Mouse (Mus musculus): Measurements from ENCODE around the gene Spsb4.
"Not testable (repeated sequence)": the region's sequence is repeated elsewhere in the genome, so short reads cannot be mapped to it uniquely, and the experiment has no call there.

The Spsb4 gene

DNA sequence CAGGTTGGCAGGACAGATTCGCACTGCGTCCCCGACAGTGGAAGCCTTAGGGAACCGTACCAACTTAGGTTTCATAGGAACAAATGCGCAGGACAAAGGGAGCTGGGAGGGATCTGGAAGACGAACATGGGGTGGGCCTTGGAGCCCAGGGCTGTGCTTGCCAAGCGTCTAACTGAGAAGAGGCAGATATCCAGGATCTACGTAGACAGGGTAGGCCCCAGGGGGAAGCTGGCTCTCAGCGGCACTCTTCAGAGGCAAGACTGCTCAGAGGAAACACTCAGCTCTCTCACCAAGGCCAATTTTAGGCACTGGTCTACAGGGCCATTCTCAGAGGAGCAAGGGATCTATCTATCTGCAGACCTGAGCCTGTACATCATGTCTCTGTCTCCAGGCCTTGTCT lies 69.1 kb downstream of the Spsb4 start:
- in situ Hi-C loops (cut with MboI) = no loop called here

- in situ Hi-C loops (cut with MboI) = no loop called here
Observed at GRCm38 (mm10) chr9:96948546-96948945, 70.1 kb downstream of the Spsb4 start.

DNA sequence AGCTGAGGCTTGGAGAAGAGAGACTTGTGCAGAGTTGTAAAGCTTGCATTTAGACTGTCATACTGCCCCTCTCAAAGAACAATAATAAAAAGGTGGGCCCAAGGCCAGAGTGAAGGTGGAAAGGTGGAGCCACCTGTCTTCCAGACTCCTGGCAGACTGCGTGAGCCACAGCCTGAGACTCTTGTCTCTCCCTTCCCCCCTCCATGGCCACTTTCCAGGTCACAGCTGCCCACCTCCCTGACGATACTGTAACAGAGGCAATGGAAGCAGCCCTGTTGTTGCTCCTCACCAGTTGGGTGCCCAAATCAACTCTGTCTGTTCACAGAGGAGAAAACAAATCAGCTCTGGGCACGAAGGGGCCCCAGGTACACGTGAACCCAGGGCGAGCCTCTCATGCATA lies 71.5 kb downstream of the Spsb4 start:
- in situ Hi-C loops (cut with MboI) = no loop called here

- in situ Hi-C loops (cut with MboI) = no loop called here
Observed at GRCm38 (mm10) chr9:96944517-96944916, 74.1 kb downstream of the Spsb4 start.

GRCm38 (mm10) chr9:96942975-96943374 lies 75.7 kb downstream of the Spsb4 start:
- in situ Hi-C loops (cut with MboI) = no loop called here

DNA sequence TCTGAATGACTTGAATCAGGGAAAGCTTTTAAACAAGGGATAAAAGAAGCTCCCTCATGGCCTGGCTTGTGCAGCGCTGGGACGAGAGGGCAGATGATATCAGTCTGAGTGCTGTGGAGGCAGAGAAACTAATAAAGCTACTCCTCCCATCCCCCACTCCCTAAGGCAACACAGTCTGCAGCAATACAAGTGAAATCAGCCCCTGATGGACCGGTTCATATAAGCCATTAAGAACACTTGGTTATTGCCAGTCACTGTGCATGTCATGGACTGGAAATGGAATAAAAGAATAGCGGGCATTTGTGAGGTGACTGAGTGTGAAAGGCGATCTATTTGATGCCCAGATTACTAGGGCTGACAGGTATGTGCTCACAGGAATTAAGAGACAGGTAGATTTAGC lies 79.8 kb downstream of the Spsb4 start:
- in situ Hi-C loops (cut with MboI) = no loop called here

DNA sequence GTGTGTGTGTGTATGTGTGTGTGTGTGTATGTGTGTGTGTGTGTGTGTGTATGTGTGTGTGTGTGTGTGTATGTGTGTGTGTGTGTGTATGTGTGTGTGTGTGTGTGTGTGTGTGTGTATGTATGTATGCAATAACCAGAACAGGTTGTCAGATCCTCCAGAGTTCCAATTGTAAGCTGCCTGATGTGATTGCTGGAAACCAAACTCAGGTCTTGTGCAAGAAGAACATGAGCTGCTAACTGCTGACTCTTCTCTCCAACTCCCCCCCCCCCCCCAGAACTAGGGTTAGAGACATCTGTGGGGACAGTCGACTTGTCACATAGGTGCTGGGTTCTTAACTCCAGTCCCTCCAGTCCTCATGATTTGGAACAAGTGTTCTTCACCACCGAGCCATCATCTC lies 82.2 kb downstream of the Spsb4 start:
- in situ Hi-C loops (cut with MboI) = not testable (repeated sequence)

GRCm38 (mm10) chr9:96935556-96936300 lies 82.9 kb downstream of the Spsb4 start:
- in situ Hi-C loops (cut with MboI) = no loop called here

DNA sequence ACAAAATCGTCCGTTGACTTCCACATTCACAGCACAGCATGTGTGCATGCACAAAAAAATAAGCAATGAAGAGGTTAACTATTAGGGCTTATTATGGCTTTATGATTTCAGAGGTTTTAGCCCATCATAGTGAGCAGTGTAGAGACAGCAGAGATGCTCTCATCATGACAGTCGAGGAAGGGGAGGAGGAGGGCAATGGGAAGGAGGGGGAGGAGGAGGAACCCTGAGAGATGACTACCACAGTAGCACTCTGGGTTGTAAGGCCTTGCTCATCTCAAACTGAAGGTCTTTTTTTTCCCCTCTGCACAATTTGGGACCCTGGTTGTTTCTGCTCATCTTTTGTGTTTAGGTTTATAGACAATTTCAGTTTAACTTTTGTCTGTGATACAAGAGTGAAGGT lies 83.8 kb downstream of the Spsb4 start:
- in situ Hi-C loops (cut with MboI) = no loop called here

DNA sequence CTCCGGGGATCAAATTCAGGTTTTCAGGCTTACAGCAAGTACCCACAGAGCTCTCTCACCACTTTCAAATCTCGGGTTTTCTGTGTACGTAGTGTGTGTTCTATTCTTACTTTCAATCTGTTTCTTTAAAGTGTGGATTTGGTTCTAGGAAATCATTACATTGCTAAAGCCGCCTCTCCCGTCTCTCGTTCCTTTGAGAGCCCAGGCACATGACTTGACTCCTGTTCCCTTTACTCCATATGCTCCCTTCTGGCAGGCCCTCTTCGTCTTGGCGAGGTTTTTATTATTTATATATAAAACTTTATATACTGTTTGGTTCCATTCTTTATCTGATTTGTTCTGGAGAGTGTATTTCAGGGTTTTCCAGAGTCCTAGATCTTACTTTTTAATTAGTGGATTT lies 85.9 kb downstream of the Spsb4 start:
- in situ Hi-C loops (cut with MboI) = no loop called here

- in situ Hi-C loops (cut with MboI) = no loop called here
Observed at GRCm38 (mm10) chr9:96923577-96924316, 94.9 kb downstream of the Spsb4 start.

DNA sequence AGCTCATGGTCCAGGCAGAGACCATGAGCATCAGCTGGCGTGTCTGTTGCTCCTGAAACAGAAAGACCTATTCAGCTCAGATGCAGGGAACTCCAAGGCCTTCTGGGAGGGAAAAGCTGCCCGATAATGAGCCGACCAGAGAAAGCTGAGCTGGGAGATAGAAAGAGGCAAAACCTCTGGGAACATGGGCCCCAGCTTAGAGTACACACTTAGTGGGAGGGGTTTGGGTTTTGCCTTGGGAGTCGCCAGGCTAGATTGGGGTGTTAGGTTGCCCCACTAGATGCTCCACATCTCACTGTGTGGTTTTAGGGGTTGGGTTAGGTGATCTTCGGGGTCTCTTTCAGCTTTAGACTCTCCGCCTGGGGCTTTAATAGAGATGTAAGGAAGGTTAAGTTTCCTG lies 95.5 kb downstream of the Spsb4 start:
- in situ Hi-C loops (cut with MboI) = no loop called here

DNA sequence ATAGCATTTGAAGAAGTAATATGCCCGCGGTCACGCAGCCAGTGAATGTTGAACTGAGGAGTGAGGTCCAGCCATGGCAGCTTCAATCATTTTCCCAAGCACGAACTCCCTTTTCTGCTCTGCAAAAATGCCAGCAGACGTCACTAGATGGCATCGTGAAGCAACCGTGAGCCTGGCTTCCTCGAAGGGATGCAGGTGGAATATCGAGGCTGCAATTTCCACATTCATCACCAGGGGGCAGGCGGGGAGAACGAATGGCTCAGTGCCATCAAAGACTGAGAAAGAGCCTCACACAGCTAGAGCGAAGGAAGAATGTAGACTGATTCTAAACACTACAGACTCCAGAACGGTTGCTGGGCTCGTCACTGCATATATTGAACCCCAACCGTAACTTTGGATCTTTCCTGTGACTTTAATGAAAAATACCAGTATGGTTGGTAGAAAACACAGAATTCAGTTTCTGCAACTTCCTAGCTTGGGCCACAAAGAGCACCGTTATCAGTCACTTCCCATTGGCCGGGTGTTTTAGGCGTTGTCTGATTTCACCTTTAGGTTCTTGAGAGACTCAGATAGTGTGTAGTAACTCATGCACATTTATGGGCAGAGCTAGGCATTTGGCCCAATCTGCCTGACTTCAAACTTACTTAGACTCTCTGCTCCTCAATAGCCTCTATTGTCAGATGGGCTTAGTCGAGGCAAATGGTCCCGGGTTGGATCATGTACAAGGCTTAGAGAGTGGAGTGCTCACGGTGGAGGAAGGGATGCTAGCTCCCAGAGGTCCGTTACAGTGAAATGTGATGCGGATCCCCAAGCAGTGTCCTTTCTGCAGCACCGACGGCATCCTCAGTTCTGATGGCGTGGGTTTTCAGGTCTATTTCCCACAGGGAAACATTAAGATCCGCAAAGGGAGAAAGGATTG lies 101.8 kb downstream of the Spsb4 start:
- in situ Hi-C loops (cut with MboI) = no loop called here

- in situ Hi-C loops (cut with MboI) = no loop called here
Observed at GRCm38 (mm10) chr9:96916076-96916475, 102.6 kb downstream of the Spsb4 start.

- in situ Hi-C loops (cut with MboI) = no loop called here
Observed at GRCm38 (mm10) chr9:96914851-96915250, 103.8 kb downstream of the Spsb4 start.

DNA sequence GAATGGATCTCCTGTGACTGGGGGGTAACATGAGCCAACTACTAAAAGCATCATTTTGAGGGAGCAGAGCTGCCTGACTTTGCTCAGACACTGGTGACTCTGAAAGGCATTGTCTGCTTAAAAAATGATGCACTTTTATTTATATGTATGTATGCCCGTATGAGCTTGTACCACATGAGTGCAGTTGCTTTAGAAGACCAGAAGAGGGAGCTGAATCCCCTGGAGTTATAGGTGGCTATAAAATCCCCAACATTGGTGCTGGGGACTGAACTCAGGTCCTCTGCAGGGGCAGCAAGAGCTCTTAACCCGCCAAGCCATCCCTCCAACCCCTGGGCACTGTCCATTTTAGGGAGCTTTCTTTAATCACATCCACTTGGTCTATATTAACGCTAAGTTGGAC lies 104.6 kb downstream of the Spsb4 start:
- in situ Hi-C loops (cut with MboI) = no loop called here

DNA sequence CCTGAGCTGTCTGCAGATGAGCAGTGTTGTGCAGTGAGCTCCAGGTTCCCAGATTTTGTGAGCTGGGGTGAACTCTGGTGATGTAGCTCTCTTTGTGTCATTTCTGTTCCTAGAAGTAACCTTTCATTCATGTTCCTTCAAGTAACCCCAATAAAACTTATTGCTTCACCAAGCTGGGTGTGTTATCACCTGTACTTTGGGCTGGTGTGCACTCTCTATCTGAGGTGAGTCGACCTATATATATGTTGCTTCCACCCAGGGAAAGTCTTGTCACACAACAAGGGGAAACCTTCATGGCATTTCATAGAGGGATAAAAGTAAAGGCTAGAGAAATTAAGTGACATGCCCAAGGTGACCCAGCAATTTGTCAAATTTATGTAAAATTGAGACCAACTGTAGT lies 109.1 kb downstream of the Spsb4 start:
- in situ Hi-C loops (cut with MboI) = no loop called here

- in situ Hi-C loops (cut with MboI) = no loop called here
Observed at GRCm38 (mm10) chr9:96908737-96909136, 109.9 kb downstream of the Spsb4 start.

- in situ Hi-C loops (cut with MboI) = no loop called here
Observed at GRCm38 (mm10) chr9:96904360-96905355, 114.0 kb downstream of the Spsb4 start.

DNA sequence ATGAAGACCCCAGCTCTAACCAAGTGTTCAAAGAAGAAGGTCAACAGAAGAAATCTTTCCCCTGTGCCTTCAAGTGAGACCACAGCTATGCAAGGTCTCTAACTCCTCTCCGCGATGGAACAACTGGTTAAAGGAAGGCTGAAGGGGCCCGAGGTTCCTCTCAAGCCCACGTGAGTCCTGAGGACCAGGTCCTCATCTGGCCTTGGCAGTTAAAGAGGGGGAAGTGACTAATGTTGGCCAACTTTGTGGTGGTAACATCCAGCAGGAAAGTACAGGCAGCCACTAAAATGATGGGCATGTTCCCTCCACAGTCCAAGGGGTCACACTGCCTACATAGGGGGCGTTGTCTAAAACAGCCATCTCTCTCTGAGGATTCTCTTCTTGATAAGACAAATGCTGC lies 118.9 kb downstream of the Spsb4 start:
- in situ Hi-C loops (cut with MboI) = no loop called here

DNA sequence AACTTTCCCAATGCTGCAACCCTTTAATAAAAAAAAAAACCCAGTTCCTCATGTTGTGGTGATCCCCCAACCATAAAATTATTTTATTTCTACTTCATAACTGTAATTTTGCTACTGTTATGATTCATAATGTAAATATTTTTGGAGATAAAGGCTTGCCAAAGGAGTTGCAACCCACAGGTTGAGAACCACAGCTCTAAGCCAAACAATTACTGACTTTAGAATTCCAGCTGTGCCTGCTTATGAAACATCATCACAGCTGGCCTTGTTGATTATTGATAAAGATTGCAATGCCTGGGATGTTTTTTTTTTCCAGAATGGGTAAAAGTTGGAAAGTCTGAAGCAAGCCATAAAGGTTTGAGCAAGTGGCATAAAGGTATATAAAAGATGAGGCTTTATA lies 119.6 kb downstream of the Spsb4 start:
- in situ Hi-C loops (cut with MboI) = no loop called here
